Mouse (Mus musculus): ENCODE measurements around the gene Cd37.
A peak's percentile ranks its signal among the peaks of the same experiment; 100 is the strongest.
"Not testable (repeated sequence)": the region's sequence is repeated elsewhere in the genome, so short reads cannot be mapped to it uniquely, and the experiment has no call there.

Gene Cd37

DNA sequence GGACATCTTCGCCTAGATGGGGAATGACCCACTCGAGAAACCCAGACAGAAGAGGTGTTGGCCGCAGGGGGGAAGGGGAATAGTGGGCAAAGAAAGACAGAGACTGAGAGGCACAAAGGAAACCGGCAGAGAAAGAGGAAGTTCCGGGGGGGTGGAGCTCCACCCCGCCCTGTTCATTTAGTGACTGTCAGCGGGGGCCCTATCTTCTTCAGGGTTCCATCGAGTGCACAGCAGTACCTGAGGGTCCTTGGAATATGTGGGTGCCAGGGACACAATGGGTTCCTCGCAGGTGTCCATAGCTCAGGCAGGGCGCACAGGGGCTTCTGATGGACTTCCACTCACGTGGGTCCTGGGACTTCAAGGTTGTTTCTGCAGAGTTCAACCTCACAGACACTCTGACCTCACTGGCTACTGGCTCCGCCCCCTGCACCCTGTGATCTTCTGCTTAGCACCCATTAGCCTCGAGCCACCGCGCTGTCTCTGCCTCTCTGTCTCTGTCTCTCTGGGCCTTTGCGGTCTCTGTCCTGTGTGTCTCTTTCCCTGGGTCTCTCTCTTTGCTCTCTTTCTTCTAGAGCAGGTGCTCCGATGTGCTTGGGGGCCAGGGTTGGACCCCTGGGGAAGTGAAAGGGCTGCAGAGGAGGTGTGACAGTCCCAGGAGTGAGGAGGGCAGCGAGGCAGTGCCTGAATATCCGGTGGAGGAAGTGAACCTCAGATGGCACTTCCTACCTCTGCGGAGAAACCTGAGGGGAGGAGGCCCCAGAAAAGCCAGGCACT is at the start of gene Cd37:
Cd37 (minus strand) TSS at position 393 of the 774 bp plus-strand sequence.
- no peak for DNase-seq (ENCODE audit: low spot score)

DNA sequence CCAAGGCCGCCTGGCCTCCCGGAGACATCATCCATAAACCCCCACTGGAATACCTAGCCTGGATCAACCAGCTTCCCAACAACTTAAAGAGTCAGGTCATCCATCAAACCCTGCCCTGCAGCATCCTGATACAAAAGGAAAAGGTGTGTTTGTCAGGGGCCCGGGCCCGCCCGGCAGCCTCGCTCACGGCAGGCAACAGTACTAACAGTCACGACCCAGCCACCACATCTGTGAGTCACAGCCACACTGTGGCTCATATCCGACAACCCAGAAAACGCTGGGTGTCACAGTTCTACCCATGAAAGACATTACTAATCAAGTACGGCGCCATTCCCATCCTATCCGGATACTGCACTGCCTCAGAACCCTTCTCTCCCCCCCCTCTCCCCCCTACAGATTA is 47.6 kb upstream of the Cd37 start:
- no peak for DNase-seq (ENCODE audit: low spot score)

DNA sequence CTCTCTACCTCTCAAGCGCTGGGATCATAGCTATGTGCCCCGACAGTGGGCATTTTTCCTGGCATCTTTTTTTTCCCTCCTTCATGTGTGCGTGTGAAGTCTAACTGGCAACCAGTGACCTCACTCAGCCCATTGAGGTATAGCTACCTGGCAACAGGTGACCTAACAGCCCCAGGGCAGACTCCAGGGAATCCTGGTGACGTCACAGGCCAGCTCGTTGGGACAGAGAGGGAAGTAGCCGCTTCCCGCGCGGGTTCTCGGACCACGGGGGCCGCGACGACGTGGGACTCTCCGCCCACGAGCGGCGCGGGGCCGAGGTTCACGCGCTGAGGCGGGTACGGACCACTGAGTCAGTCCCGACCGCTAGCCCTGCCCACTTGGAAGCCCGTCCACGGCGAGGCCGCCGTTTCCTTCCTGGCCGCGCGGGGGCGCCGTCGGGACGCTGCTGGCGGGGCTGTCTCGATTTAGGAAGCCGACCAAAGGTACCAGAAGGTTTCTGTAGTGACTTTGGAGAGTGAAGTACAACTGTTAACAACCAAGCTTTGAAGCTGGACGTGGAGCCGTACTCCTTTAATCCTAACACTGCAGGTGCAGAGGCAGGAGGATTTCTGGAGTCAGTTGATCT is 38.3 kb upstream of the Cd37 start, which contains the start of gene Slc6a21:
Slc6a21 (plus strand) TSS at position 378 of the 625 bp plus-strand sequence.
- DNase-seq (ENCODE audit: low spot score), result peak; percentile 63

DNA sequence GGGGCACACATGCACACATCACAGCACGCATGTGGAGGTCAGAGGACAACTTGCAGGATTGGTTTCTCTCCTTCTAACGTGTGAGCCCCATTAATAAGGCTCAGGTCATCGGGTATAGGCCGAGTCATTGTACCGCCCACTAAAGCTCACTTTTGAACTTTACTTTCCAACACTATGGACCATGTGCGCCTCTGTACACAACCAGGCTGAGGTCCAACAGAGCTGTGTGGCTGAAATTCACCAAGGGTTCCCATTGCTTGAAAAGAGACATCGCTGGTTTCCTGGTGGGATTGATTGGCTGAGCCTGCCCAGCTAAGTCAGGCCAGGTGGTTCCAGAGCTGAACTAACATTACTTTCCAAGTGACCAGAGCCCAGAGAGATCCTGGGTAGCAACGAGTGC is 34.8 kb upstream of the Cd37 start:
- DNase-seq (ENCODE audit: low spot score), result no peak

DNA sequence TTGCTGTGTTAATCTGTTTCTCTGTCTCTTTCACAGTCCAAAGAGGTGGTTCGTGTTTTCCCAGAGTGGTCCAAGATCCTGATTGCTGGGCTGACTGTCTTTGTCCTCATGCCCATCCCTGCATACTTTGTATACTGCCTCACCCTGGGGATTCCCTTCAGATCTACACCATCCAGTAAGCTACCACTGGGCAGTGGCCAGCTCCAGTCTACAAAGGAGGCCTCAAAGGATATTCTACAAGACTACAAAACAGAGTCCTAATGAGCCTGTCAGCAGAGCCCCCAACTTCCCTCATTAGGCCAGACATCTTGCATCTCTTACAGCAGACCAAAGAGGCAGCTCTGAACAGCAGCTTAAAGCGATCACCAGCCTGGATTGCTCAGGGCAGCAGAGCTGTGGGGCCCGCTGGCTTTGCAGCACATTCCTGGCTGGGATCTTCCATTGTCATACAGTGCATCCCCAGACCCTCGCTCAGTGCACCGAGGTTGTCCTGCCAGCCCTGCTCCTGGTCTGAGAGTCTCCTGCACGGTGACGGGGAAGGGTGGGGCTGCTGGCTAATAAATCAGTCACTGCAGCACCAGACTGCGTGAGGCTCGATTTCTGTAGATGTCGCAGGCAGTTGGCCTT is 34.0 kb upstream of the Cd37 start:
- no peak for DNase-seq (ENCODE audit: low spot score)

DNA sequence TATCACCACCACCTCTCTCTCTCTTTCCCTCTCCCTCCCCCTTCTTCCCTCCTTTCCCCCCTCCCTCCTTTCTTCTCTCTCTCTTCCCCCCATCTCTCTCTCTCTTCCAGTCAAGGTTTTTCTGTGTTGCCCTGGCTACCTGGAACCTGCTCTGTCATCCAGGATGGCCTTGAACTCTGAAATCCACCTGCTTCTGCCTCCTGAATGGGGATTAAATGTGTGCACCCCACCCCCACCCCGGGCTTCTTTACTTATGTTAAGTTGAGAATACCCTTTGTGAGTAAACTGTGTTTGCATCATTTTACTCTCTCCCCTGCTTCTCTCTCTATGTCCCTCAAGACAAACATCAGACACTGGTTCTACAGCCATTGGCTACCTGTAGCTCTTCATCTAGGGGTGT is 26.6 kb upstream of the Cd37 start:
- no peak for DNase-seq (ENCODE audit: low spot score)

DNA sequence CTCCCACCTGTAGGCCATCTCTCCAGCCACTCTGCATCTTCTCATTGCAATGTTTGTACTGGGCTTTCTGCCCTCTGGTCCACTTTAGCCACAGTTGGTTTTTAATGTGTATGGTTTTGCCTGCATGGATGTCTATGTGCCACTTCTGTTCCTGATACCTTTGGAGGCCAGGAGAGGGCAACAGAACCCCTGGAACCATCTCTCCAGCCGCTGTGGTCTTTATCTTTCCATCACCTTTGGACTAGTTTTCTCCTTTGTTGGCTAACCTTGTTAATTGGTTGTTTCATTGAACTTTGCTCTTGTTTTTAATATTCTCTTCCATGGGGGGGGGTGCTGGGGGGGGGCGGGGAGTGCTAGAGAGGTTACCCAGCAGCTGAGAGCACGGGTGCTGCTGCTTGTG is 25.4 kb upstream of the Cd37 start:
- no peak for DNase-seq (ENCODE audit: low spot score)

DNA sequence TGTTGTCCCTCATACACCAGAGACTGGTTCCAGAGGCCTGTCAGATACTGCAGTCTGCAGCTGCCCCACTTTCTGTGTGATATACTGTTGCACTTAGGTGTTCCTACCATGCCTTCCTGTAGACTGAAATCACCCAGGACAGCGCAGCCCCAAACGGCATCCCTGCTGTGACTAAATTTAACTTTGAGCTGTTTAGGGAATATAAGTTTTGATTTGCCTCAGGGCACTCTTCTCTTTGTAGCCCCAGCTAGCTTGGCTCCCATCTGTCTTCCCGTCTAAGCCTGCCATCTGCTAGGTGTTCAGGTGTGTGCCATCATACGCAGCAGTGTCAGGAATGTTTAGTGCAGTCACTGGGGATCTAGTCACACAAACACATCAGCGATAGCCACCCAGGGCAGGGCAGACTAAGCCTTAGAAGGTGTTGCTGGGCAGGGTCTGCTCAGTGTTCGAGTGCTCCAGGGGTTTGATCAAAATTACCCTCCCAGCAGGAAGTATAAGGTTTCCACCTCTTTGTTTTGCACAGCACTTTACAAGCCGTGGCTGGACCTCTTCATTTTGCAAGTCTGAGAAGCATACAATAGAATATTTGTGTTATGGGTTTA is 24.2 kb upstream of the Cd37 start:
- DNase-seq (ENCODE audit: low spot score), result no peak

DNA sequence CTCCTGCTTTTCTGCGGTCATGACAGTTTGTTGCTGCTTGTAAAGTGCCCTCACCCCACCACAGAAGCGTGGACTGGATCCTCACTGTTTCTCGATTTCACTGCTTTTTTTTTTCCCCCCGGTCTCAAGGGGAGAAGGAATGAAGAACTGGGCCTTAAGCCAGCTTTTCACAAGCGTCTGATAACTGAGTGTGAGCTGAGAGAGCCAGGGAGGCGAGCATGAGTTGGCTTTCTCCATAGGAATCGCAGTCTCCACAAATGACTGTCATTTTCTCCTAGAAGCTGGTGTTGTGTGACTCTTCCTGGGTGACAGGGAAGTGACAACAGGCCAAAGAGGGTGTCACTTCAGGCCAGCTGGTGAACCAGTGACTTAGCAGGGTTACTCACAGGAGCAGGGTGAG is 23.4 kb upstream of the Cd37 start:
- DNase-seq (ENCODE audit: low spot score), result no peak

DNA sequence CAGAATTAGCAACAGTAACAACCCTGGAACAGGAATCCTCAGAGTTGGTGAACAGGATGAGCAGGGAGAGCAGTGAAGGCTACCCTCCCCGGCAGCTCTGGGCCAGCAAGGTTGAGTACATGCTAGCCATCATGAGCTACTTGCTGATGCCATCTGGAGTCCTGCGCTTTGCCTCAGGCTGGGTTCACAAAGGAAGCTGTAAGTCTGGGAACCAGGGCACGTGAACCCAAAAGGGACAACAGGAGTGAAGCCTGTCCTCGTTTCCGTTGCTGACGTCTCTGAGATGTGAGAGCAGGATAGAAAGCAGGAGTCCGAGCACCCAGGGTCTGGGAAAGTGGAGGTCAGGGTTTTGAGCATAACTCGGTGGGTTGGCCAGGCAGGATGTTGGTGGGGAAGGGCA is 20.4 kb upstream of the Cd37 start:
- no peak for DNase-seq (ENCODE audit: low spot score)

DNA sequence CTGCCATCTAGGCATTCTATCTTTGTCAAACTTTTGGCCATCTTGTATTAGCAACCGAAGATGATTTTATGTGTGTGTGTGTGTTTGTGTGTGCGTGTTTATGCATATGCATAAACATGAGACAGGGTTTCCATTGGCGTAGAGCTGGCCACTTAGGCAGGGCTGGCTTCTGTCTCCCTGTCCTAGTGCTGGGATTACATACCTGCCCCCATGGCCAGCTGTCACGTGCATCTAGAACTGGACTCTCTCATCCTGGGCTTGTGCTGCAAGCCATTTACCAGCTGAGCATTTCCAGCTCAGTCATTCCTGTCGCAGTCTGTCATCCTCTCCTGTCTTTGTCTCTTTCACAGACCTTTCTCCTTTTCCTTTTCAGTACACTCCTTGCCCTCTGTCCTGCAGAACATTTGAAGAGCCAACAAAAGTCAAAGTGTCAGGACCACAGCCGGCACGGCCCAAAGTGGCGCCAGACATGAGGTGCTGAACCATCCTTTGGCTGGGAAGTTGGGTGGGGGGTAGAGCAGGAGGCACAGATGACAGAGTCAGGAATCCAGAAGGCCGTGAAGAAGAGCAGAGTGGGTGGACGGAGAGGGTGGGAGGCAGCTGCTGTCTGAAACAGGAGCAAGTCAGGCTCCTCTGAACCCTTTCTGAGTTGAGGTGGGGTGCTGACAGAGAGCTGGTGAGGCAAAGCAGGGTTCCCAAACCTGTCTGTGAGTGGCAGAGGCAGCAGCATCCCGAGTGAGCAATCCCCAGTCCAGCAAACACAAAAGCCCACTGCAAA is 18.3 kb upstream of the Cd37 start:
- no peak for DNase-seq (ENCODE audit: low spot score)

DNA sequence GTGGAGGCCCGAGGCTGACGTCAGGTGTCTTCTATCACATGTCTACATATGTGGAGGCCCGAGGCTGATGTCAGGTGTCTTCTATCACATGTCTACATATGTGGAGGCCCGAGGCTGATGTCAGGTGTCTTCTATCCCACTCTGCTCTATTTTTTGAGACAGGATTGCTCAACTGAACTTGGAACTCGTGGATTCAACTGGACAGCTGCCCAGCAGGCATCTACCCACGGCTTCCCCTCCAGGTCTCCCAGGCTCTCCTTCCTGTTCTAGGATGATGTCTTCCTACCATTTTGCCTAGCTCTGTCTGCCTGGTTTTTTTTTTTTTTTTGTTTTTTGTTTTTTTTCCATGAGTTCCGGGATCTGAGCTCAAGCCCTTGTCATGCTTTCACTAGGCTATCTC is 16.9 kb upstream of the Cd37 start:
- DNase-seq (ENCODE audit: low spot score), result not testable (repeated sequence)

DNA sequence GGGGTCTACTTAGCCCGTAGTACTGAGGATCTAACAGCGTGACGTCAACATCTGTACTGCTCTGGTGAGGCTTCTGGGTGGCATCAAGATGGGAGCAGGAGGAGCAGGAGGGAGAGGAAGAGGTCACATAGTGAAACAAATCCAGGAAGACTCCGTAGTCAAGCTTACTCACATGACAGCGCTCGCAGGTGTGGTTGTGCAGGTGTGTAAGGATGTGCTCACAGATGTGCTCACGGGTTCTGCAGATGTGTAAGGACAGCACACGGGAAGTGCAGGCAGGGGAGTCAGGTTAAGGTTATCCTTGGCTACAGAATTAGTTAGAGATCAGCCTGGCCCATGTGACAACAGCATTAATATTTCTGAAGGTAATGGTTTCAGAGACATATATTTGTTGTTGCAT is 14.9 kb upstream of the Cd37 start:
- no peak for DNase-seq (ENCODE audit: low spot score)

DNA sequence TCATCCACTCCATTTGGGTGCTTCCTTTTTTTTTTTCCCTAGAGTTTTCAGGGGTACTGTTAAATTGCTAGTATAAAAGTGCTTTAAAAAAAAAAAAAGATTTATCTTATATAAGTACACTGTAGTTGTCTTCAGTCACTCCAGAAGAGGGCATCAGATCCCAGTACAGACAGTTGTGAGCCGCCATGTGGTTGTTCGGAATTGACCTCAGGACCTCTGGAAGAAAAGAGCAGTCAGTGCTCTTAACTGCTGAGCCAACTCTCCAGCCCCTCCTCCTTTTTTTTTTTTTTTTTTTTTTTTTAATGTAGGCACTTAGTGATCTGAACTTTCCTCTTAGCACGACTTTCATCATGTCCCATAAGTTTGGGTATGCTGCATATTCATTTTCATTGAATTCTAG is 8.8 kb upstream of the Cd37 start:
- DNase-seq (ENCODE audit: low spot score), result no peak

DNA sequence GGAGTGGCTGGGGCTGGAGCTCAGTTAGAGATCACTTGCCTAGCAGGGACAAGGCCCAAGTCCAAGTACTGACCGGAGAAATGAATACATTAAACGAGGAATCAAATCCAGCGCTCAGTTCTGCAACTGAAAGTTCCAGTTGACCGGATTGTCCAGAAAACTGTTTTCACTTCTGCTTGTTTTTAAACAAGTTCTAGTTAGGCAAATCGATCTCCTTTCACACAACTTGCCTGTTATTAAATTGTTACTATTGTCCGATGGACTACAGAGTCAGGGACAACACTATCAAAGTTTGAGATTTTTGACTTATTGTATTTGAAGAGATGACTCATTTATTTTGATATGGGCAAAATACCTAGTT is 2.5 kb upstream of the Cd37 start:
- no peak for DNase-seq (ENCODE audit: low spot score)

DNA sequence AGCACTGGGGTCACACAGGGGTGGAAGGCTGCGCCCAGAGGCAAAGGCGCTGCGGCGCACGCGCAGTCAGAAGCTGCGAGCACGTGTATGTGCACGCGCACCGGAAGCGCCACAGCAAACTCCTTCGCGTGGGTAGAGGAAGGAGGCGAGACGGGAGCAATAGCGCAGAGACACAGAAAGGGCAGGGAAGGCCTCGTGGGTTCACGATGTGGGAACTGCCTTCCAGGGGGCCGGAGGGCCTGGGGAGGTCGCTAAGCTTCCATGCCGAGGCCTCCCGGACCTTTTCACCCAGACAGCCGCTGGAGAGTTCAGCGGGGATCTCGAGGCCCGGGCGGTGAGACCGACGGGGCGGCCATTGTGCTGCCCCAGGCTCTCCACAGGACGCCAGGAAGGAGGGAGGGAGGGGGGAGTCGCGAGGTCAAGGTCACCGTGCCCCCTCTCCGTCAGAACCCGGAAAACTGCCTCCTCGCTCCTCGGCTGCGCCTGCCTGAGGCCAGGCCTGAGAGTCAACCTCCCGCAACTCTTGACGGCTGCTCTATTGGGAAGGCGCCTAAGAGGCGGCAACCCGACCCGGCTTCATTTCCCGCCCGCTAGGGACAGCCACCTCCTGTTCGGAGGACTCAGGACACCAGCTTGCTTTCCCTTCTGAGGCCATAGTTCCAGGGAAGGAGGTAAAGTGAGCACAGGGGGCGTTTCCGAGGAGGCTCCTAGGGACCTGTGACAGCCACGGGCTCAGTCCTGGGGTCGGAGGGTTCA is 1.9 kb upstream of the Cd37 start, which contains the start of gene Slc6a16:
Slc6a16 (plus strand) TSS at position 453 of the 756 bp plus-strand sequence.
- peak; percentile 68 for DNase-seq (ENCODE audit: low spot score)

DNA sequence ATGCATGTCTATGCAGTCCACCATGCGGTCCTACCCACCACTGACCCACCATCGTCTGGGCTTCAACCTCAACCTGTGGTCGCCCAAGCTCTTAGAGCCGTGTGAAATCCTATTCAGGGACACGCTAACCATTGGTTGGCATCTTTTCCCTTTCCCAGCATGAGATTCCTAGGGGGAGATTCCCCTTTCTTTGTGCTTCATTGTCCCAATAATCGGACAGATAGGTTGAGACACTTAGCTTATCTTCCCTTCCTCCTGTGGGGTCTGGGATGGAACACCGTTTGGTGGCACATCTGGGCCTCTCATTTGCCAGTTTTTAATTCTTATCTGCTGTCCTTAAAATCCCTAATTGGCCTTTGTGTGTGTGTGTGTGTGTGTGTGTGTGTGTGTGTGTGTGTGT is 1.2 kb upstream of the Cd37 start:
- DNase-seq (ENCODE audit: low spot score), result no peak

DNA sequence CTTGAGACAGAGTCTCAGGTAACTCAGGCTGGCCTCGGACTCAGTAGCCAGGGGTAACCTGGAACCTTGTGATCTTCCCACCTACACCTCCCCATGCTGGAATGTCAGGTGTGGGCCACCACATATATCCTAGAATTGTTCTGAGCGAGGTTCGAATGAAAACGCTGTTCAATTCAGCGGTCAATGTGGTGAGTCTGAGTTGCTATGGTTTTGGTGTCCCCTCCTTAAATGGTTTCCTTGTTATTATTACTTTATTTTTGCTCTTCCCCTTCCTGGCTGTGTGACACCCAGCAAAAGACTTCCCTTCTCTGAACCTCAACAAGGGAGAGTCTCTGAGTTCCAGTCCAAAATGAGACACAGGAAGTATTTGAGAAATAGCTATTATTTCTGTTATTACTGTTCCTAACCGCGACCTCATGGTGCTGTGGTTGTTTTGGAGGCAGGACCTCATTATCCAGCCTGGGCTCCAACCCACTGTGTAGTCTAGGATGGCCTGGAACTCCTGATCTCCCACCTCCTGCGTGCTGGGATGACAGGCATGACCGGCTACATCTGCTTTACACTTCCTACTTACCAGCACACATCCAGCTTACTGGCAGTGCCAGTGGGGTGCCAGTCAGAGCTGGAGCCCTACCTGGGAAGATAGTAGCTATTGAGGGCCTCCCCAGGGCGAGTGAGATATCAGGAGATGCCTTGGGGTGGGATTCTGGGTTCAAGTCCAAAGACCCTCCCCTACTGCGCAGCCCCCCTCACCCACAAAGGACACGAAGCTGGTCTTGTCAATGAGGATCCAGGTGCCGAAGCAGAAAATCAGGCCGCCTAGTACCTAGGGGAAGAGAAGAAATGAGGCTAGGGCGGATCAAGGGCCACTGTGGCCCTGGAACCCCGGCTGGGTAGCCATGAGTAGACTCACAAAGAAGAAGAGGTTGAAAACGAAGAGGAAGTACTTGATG is 892 bp downstream of the Cd37 start:
- no peak for DNase-seq (ENCODE audit: low spot score)

DNA sequence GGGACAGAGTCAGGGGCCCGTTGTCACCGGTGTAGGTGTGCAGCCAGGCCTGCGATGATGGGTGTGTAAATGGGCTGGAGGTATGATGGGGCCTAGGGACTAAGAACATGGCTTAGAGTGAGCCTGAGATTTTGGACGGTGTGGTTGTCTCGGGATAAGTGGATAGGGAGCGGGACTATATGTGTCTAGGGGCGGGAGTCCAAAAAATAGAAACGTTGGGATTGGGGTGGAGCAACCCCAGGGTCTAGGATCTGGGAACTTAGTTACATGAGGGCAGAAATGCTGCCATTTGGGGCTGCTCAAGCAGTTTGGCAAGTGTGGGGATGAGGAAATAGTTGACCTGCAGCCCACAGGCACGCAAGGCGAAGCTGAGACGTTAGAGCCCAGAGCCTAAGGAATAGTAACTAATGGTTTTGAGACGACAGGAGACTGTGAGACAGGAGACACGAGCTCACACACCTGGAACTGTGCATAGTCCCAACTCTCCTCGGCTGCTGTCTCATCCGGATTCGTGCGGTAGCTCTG is 3.2 kb downstream of the Cd37 start:
- DNase-seq (ENCODE audit: low spot score), result no peak
